Mouse (Mus musculus) splenic B cell, adult 2 months (primary cell): Measurements from ENCODE around the gene Ahdc1.

Experiments
- DNase-seq: peaks from one replicate; pipeline ENCODE4 v3.0.0-alpha.2; 2011; ENCODE audit warnings: low read depth, low spot score
- H3K27me3 ChIP-seq: 2 replicates; pipeline ENCODE4 v1.6.1; 2012; ENCODE audit warnings: mild to moderate bottlenecking, low read length, moderate library complexity, mixed read lengths; ENCODE audit not compliant: control insufficient read depth, poor library complexity, insufficient read depth, severe bottlenecking
- H3K36me3 ChIP-seq: 2 replicates; pipeline ENCODE4 v1.6.1; 2012; ENCODE audit warnings: mild to moderate bottlenecking, low read length, moderate library complexity, mixed read lengths; ENCODE audit not compliant: control insufficient read depth, poor library complexity, insufficient read depth, severe bottlenecking

Ahdc1 gene

GRCm38 (mm10) chr4:133011028-133011820 is at the start of gene Ahdc1:
TSS of gene Ahdc1 (plus strand) at chr4:133011260.
- peaks cover 3% of the 10 kb centered on the region; the same call in 1 of the 2 replicates for H3K27me3 ChIP-seq
- H3K36me3 ChIP-seq = no peaks in the 10 kb centered on the region
- DNase-seq = peak; percentile 90

- DNase-seq = no peak
- no peaks in the 10 kb centered on the region for H3K36me3 ChIP-seq
- H3K27me3 ChIP-seq = no peaks in the 10 kb centered on the region
These were observed 49.2 kb upstream of the Ahdc1 start for GRCm38 (mm10) chr4:132961866-132962265.

DNA sequence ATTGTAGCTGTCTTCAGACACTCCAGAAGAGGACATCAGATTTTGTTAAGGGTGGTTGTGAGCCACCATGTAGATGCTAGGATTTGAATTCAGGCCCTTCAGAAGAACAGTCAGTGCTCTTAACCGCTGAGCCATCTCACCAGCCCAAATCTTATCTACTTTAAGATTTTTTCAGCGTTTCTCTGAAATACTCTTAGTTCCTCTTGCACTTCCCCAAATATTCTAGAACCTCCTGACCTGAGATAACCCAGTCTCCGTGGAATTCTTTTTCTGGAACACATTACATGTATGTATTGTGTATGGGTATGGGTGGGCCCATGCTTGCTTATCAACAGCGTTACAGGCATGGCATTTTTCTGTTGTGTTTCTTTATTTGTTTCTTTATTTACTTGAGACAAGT is 48.4 kb upstream of the Ahdc1 start:
- H3K27me3 ChIP-seq = no peaks in the 10 kb centered on the region
- no peaks in the 10 kb centered on the region for H3K36me3 ChIP-seq
- no peak for DNase-seq

DNA sequence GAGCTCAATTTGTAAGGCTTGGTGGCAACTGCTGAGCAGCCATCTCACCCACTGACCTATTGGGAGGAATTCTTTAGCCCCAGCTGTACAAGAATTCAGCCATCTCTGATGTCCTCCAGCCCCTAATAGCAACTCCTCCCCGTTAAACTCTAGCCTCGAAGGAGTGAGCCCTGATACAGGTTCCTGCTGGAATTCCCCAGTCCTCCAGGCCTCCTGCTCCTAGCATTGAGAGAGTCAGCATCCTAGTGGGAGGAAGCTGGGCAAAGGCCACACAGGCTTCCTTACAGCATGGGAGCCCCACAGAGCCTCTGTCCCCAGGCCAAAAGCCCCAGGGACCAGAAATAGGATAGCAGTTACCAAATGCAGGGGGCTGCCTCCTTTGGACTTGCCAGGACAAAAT is 47.6 kb upstream of the Ahdc1 start:
- no peak for DNase-seq
- Histone ChIP-seq H3K27me3 (no peaks in the 10 kb centered on the region), H3K36me3 (no peaks in the 10 kb centered on the region)

GRCm38 (mm10) chr4:132964064-132964463 is 47.0 kb upstream of the Ahdc1 start:
- no peak for DNase-seq
- Histone ChIP-seq H3K27me3 (no peaks in the 10 kb centered on the region), H3K36me3 (no peaks in the 10 kb centered on the region)

GRCm38 (mm10) chr4:132964473-132964872 is 46.6 kb upstream of the Ahdc1 start:
- no peak for DNase-seq
- no peaks in the 10 kb centered on the region for H3K36me3 ChIP-seq
- no peaks in the 10 kb centered on the region for H3K27me3 ChIP-seq

DNA sequence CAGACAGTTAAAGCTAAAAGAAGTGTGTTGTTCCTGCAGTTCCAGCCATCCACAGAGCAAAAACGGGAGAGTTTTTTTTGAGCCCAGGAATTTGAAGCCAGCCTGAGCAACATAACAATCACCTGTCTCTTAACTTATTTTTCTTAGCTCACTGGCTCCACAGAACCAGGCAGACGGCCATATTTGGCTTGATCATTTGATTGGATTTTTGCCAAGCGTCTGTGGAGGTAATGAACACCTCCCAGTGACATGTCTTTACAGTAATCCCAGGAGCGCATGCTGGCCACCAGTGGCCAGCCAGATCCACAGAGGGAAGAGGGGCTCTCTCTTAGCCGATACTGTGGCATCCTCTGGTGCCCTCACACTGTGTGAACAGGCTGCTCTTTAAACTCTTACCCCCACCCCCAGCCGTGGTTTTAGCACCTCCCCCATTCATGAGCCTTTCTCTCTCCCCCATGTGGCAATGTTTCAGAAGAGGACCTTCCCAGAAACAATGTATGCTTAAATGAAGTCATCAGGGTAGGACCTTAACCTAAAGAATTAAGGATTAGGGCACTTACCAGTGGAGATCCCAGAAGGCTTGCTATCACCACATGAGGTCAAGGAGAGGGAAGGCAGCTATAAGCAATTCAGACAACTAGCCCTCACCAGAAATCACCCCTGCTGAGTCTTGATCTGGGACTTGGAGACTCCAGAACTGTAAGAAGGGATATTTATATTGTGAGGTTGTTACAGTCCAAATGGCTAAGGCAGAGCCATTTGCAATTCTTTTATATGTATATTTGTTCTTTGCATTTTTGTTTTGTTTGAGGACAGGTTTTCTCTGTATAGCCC is 42.7 kb upstream of the Ahdc1 start:
- H3K27me3 ChIP-seq = no peaks in the 10 kb centered on the region
- H3K36me3 ChIP-seq = no peaks in the 10 kb centered on the region
- no peak for DNase-seq

DNA sequence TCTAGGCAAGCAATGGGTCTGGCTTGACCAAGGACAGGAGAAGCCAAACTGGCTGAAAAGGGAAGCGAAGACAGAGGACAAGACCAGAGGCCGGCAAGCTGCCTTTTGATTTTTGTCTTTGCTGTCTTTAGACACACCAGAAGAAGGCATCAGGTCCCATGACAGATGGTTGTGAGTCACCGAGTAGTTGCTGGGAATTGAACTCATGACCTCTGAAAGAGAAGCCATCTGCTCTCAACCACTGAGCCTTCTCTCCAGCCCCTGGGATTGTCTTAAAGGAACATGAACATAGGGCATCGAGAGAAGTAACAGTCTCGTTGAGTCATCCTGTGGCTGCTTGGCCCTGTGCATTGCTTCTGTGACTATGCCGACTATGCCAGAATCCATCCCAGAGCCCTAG is 39.5 kb upstream of the Ahdc1 start:
- DNase-seq = no peak
- H3K27me3 ChIP-seq = no peaks in the 10 kb centered on the region
- no peaks in the 10 kb centered on the region for H3K36me3 ChIP-seq

DNA sequence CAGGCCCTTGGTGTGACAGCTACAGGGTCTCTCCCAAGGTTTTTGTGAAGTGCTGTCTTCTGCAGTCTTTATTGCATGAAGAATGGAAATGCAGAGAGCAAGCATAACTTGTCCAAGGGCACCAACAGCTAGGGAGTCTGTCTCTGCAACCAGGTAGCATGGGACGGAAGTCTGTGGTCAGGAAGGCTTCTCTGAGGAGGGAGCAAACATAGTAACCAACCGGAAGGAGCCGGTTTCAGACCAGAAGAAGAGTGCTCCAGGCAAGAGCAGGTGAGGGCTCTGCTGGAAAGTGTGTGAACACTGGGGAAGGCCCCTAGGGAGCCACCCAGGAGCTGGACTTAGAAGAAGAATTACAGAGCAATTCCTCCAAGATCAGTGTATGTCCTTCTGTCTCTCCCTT is 39.0 kb upstream of the Ahdc1 start:
- peak; percentile 47 for DNase-seq

GRCm38 (mm10) chr4:132972556-132972955 is 38.5 kb upstream of the Ahdc1 start:
- Histone ChIP-seq H3K36me3 (no peaks in the 10 kb centered on the region), H3K27me3 (no peaks in the 10 kb centered on the region)
- DNase-seq = no peak

More for the DNA sequence above, 39.0 kb upstream of the Ahdc1 start:
- no peaks in the 10 kb centered on the region for H3K36me3 ChIP-seq
- H3K27me3 ChIP-seq = no peaks in the 10 kb centered on the region

DNA sequence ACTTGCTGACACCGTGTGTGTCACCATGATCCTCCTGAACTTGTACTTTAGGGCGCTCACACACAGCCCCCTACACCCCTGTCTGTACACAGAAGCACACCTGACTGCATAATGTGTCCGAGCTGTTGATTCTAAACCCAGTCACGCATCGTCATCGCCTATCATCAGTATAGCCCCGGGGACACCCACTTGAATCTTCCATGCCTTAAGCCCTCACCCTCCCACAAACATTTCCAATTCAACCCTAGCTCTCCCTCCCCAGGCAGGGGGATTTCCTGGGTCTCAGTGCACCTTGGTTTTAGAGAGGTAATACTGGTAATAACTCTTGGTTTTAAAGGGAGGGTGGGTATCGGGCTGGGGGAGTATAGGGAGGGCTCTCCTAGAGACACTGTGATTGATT is 37.9 kb upstream of the Ahdc1 start:
- peak; percentile 30 for DNase-seq
- H3K27me3 ChIP-seq = no peaks in the 10 kb centered on the region
- H3K36me3 ChIP-seq = no peaks in the 10 kb centered on the region

DNA sequence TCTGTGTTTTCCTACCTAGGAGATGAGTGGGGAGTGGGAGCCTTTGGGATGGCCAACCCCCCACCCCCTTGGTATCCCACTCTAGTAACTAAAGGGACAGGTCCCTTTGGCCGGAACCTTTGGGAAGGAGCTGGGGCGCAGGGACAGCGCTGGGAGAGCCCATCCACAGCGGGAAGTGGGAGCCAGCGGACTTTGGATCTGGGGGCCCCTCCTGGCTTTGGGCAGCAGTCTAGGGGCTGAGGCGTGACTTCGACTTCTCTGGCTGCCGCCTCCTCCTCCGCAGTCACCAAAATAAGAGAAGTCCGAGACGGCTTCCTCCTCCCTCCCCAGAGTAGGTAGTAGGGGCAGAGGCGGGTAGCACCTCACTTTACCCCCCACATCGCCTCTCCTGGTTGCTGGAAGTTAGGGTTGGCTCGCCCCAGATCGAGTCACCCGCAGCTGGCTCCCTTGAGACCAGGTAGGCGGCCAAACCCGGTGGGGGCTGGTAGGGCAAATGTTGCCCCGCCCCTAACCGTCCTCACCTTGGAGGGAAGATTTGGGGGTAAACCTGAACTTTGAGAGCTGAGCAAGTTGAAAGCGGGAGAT is 37.2 kb upstream of the Ahdc1 start, which contains the start of gene Fgr:
Gene Fgr, plus strand, starts transcription at position 282 of the 585 bp plus-strand sequence.
- no peaks in the 10 kb centered on the region for H3K27me3 ChIP-seq
- DNase-seq = peak; percentile 74
- no peaks in the 10 kb centered on the region for H3K36me3 ChIP-seq

GRCm38 (mm10) chr4:132974904-132975303 is 36.2 kb upstream of the Ahdc1 start:
- Histone ChIP-seq H3K36me3 (no peaks in the 10 kb centered on the region), H3K27me3 (no peaks in the 10 kb centered on the region)
- peak; percentile 30 for DNase-seq

GRCm38 (mm10) chr4:132975791-132976190 is 35.3 kb upstream of the Ahdc1 start:
- Histone ChIP-seq H3K36me3 (no peaks in the 10 kb centered on the region), H3K27me3 (no peaks in the 10 kb centered on the region)
- DNase-seq = peak; percentile 44

DNA sequence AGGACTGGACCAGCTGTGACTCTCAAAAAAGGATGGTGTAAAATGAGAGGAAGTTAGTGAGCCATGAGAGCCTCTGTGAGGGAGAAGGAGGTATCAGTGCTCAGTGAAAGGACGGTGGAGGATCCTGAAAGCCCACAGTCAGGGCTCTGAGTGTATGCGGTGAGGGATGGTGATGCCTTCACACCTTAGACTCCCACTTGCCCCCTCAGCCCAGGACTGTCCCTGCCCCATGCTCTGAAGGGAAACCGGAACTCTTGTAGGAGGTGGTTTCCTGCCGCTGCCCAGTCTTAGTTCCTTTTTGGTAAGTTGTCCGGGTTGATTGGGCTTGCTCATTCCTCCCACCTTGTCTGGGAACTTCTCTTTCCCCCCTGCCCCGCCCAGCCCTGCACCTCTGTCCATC is 34.3 kb upstream of the Ahdc1 start:
- Histone ChIP-seq H3K36me3 (no peaks in the 10 kb centered on the region), H3K27me3 (no peaks in the 10 kb centered on the region)
- DNase-seq = peak; percentile 79
